Mouse (Mus musculus) hindbrain, embryonic 16.5 days (tissue): ENCODE measurements around the gene Apoc1. TPM values are rescaled to one million over a fixed set of nuclear protein-coding genes. Genes with fewer than 3 reads are reported as not detected.

Source experiments
- ATAC-seq: fragments of 200-750 bp; cut with Nextera tagmentation; 2 replicates; pipeline ENCODE4 v1.8.0; 2017; ENCODE audit warnings: moderate TSS enrichment, moderate library complexity
- H3K27ac ChIP-seq: fragments of 300-500 bp; sonication (generic); 2 replicates; pipeline ENCODE4 v1.5.1; 2014; ENCODE audit warnings: low read depth, mild to moderate bottlenecking, control low read depth, low read length, moderate library complexity
- H3K27me3 ChIP-seq: fragments of 300-500 bp; sonication (generic); replicated peaks from 2 replicates; pipeline ENCODE4 v1.6.1; 2014; ENCODE audit warnings: low read length; ENCODE audit not compliant: control insufficient read depth, insufficient read depth
- H3K36me3 ChIP-seq: fragments of 300-500 bp; sonication (generic); 2 replicates; pipeline ENCODE4 v1.6.1; 2014; ENCODE audit warnings: mild to moderate bottlenecking, low read length, moderate library complexity, mixed read lengths; ENCODE audit not compliant: control insufficient read depth, insufficient read depth
- H3K4me1 ChIP-seq: fragments of 300-500 bp; sonication (generic); 2 replicates; pipeline ENCODE4 v1.6.1; 2014; ENCODE audit warnings: low read depth, low read length; ENCODE audit not compliant: control insufficient read depth, insufficient read depth
- H3K4me2 ChIP-seq: fragments of 300-500 bp; sonication (generic); 2 replicates; pipeline ENCODE4 v1.6.1; 2014; ENCODE audit warnings: mild to moderate bottlenecking, low read length, control low read depth, moderate library complexity
- H3K4me3 ChIP-seq: fragments of 300-500 bp; sonication (generic); 2 replicates; pipeline ENCODE4 v1.5.1; 2014; ENCODE audit warnings: mild to moderate bottlenecking, low read length, control low read depth, moderate library complexity
- H3K9ac ChIP-seq: fragments of 300-500 bp; sonication (generic); 2 replicates; pipeline ENCODE4 v1.6.1; 2014; ENCODE audit warnings: low read depth, mild to moderate bottlenecking, control low read depth, low read length, moderate library complexity
- H3K9me3 ChIP-seq: fragments of 300-500 bp; sonication (generic); 2 replicates; pipeline ENCODE4 v1.6.1; 2014; ENCODE audit warnings: mild to moderate bottlenecking, low read length, moderate library complexity; ENCODE audit not compliant: control insufficient read depth
- WGBS: fragments of 180-500 bp; shearing (Covaris S2); extraction: QIAGEN DNeasy Blood & Tissue Kit; methylation state at CpG from one replicate; pipeline ENCODE4 v1.1.7; 2014; 5-methylcytosine and 5-hydroxymethylcytosine counted together
- polyA plus RNA-seq: library from polyadenylated mRNA; unstranded; fragments of >200 nt; fragmentation: Nextera tagmentation; extraction: Ambion mirVana; gene quantifications from 2 replicates; pipeline ENCODE4 v1.2.1, GENCODE M21; 2015

The Apoc1 gene
- polyA plus RNA-seq, 1 experiment from 2014 or later, result 3.1 TPM

DNA sequence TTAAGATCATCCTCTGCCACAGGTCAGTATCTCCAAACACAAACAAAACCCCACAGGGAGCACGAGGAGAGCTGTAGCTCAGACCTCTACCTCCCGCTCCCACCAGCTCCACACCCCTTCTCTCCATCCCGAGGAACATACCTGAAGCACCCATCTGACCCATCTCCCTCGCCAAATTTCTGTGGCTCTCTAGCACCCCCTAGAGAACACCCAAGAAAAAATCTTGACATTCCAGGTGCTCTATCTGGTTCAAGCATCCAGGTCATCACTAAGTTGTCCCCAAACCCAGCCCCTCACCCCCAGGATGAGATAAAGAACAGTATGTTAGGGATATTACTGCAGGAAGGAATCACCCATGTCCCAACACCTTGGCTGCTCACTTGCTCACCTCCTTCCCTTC is 20.7 kb upstream of the Apoc1 start:
- Histone ChIP-seq H3K9me3 (no peaks in the 10 kb centered on the region), H3K4me1 (peaks cover 16% of the 10 kb centered on the region), H3K36me3 (peaks cover 20% of the 10 kb centered on the region), H3K4me3 (no peak overlapping the region), H3K27ac (no peak overlapping the region), H3K9ac (no peak overlapping the region), H3K4me2 (no peak overlapping the region), H3K27me3 (no peaks in the 10 kb centered on the region)
- ATAC-seq, result no peak
- 48% methylated on average over 4 of the region's 4 CpGs for WGBS

- Histone ChIP-seq H3K36me3 (peaks cover 24% of the 10 kb centered on the region), H3K4me3 (no peak overlapping the region)
- 76% methylated on average over 4 of the region's 4 CpGs for WGBS
Observed at GRCm38 (mm10) chr7:19712414-19712813, 20.0 kb upstream of the Apoc1 start.

DNA sequence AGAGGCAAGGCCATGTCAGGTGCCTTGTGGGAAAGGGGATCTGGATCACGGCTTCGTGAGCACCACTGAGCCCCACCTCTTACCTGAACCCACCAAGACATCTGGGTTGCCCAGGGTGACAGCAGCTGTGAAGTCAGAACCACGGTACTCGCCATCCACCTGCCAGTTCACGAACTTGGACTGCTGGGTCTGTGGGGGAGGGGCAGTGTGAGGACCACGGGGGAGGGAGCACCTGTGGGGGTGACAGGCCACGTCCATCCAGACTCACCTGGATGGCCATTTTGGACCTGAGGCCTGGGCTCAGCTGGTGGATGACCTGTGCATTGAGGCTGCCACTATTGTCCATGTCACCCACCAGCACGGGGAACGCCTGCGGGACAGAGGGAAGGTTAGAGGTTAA is 18.2 kb upstream of the Apoc1 start:
- ATAC-seq, result no peak
- peaks cover 29% of the 10 kb centered on the region for H3K36me3 ChIP-seq
- H3K9me3 ChIP-seq, result no peaks in the 10 kb centered on the region
- 93% methylated on average over 10 of the region's 10 CpGs for WGBS
- H3K9ac ChIP-seq, result no peak overlapping the region
- H3K27me3 ChIP-seq, result no peaks in the 10 kb centered on the region
- no peak overlapping the region for H3K27ac ChIP-seq
- peaks cover 11% of the 10 kb centered on the region for H3K4me1 ChIP-seq
- H3K4me3 ChIP-seq, result no peak overlapping the region
- H3K4me2 ChIP-seq, result no peak overlapping the region

More at GRCm38 (mm10) chr7:19712414-19712813, 20.0 kb upstream of the Apoc1 start:
- no peaks in the 10 kb centered on the region for H3K9me3 ChIP-seq
- no peak overlapping the region for H3K4me2 ChIP-seq
- H3K27me3 ChIP-seq, result no peaks in the 10 kb centered on the region
- ATAC-seq, result no peak
- no peak overlapping the region for H3K27ac ChIP-seq
- H3K4me1 ChIP-seq, result peaks cover 16% of the 10 kb centered on the region
- no peak overlapping the region for H3K9ac ChIP-seq

GRCm38 (mm10) chr7:19705271-19705670 is 12.8 kb upstream of the Apoc1 start:
- Histone ChIP-seq H3K9me3 (no peaks in the 10 kb centered on the region), H3K36me3 (peaks cover 24% of the 10 kb centered on the region), H3K27me3 (no peaks in the 10 kb centered on the region), H3K9ac (no peak overlapping the region), H3K4me3 (no peak overlapping the region), H3K27ac (no peak overlapping the region), H3K4me2 (no peak overlapping the region), H3K4me1 (peaks cover 3% of the 10 kb centered on the region; the same call in 1 of the 2 replicates)
- 98% methylated on average over 7 of the region's 7 CpGs for WGBS
- no peak for ATAC-seq

- no peak for ATAC-seq
- Histone ChIP-seq H3K36me3 (peaks cover 19% of the 10 kb centered on the region), H3K9me3 (no peaks in the 10 kb centered on the region), H3K27ac (no peak overlapping the region), H3K4me1 (peaks cover 4% of the 10 kb centered on the region), H3K4me2 (no peak overlapping the region), H3K9ac (no peak overlapping the region), H3K27me3 (no peaks in the 10 kb centered on the region), H3K4me3 (no peak overlapping the region)
- 95% methylated on average over 4 of the region's 4 CpGs for WGBS
Observed at GRCm38 (mm10) chr7:19704475-19704874, 12.0 kb upstream of the Apoc1 start.

- 94% methylated on average over 16 of the region's 16 CpGs for WGBS
- no peak overlapping the region for H3K9ac ChIP-seq
- no peaks in the 10 kb centered on the region for H3K27me3 ChIP-seq
- no peak overlapping the region for H3K4me3 ChIP-seq
- H3K9me3 ChIP-seq, result no peaks in the 10 kb centered on the region
- H3K4me2 ChIP-seq, result no peak overlapping the region
- H3K36me3 ChIP-seq, result peaks cover 9% of the 10 kb centered on the region
- peaks cover 19% of the 10 kb centered on the region for H3K4me1 ChIP-seq
- no peak overlapping the region for H3K27ac ChIP-seq
- no peak for ATAC-seq
Observed at GRCm38 (mm10) chr7:19702859-19703555, 10.5 kb upstream of the Apoc1 start.

GRCm38 (mm10) chr7:19701069-19701761 is 8.8 kb upstream of the Apoc1 start:
- no peaks in the 10 kb centered on the region for H3K27me3 ChIP-seq
- H3K9me3 ChIP-seq, result no peaks in the 10 kb centered on the region
- ATAC-seq, result peak; percentile 51
- peaks cover 19% of the 10 kb centered on the region for H3K4me1 ChIP-seq
- H3K27ac ChIP-seq, result peak overlapping the region; percentile 54
- peak overlapping the region; percentile 31; the same call in 1 of the 2 replicates for H3K9ac ChIP-seq
- 27% methylated on average over 22 of the region's 22 CpGs for WGBS
- peaks cover 5% of the 10 kb centered on the region for H3K36me3 ChIP-seq
- H3K4me2 ChIP-seq, result no peak overlapping the region
- no peak overlapping the region for H3K4me3 ChIP-seq

DNA sequence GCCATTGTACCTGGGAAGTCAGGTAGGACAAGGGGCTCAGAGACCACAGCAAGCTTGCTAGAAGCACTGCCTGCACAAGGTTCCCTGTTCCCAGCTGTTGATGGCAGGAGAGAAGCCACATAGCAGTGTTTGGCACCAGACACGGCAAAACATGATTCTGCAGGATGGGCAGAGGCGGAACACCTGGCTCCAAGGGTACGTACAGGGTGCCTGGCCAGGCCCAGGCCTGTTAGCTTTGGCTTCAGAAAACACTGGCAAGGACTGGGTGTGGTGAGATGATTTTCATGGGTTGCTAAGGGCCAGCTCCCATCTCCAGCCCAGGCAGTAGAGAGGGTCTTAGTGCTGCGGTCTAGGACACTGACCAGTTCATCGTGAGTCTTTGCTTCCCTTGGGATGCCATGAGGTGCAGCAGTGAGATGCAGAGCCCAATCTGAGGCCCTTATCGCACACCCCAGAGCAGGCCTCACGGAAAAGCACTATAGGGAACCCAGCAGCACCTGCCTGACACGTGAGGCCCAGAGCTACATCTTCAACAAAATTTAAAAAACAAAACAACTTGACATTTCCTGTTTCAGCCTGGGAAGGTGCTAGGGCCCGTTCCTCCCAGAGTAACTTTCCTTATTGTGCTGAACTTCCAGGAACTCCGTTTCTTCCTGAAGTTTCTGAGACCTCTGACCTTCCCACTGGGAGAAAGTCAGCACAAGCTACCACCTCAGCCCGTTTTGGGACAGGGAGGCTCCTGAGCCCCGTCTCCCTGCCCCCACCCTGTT is 8.0 kb upstream of the Apoc1 start:
- peak overlapping the region; percentile 54 for H3K27ac ChIP-seq
- no peak for ATAC-seq
- H3K4me3 ChIP-seq, result no peak overlapping the region
- H3K4me1 ChIP-seq, result peaks cover 19% of the 10 kb centered on the region
- H3K9me3 ChIP-seq, result no peaks in the 10 kb centered on the region
- 61% methylated on average over 12 of the region's 12 CpGs for WGBS
- H3K36me3 ChIP-seq, result peaks cover 5% of the 10 kb centered on the region
- H3K27me3 ChIP-seq, result no peaks in the 10 kb centered on the region
- no peak overlapping the region for H3K9ac ChIP-seq
- H3K4me2 ChIP-seq, result no peak overlapping the region

GRCm38 (mm10) chr7:19699827-19700148 is 7.3 kb upstream of the Apoc1 start:
- 82% methylated on average over 4 of the region's 4 CpGs for WGBS
- H3K4me2 ChIP-seq, result no peak overlapping the region; the same call in 1 of the 2 replicates
- no peaks in the 10 kb centered on the region for H3K9me3 ChIP-seq
- peaks cover 5% of the 10 kb centered on the region for H3K36me3 ChIP-seq
- no peak for ATAC-seq
- no peak overlapping the region for H3K4me3 ChIP-seq
- H3K27me3 ChIP-seq, result no peaks in the 10 kb centered on the region
- peak overlapping the region; percentile 71 for H3K27ac ChIP-seq
- no peak overlapping the region for H3K9ac ChIP-seq
- peaks cover 19% of the 10 kb centered on the region for H3K4me1 ChIP-seq
